Mouse (Mus musculus) heart, adult 18-20 months (tissue): ENCODE data around the gene Noc3l. TPM values are rescaled to one million over a fixed set of nuclear protein-coding genes. Genes with fewer than 3 reads are reported as not detected.

Experiments used
- DNase-seq, 2 experiments: peaks; one replicate each; pipeline ENCODE4 v3.0.0; 2021 to 2022; ENCODE audit warnings: mixed read lengths in 1 of 2
- long read RNA-seq, 2 experiments: library from polyadenylated mRNA; stranded (forward); transcript quantifications; one replicate each; pipeline ENCODE4 v2.0.0; 2021
- total RNA-seq, 2 experiments: library from RNA; stranded (reverse); gene quantifications; 2 replicates each; pipeline ENCODE4 v1.2.3; 2021

Gene Noc3l
- 1 to 10 TPM; 6.3 to 6.9 TPM for total RNA-seq
- long read RNA-seq, experiment 1, partial matches to known transcripts: 0 of 3 reads
- long read RNA-seq, experiment 1, other reads (novel, unspliced or antisense): 1 of 3 reads
- long read RNA-seq, experiment 2, partial matches to known transcripts: 0 of 2 reads
- long read RNA-seq, experiment 2, other reads (novel, unspliced or antisense): 0 of 2 reads

DNA sequence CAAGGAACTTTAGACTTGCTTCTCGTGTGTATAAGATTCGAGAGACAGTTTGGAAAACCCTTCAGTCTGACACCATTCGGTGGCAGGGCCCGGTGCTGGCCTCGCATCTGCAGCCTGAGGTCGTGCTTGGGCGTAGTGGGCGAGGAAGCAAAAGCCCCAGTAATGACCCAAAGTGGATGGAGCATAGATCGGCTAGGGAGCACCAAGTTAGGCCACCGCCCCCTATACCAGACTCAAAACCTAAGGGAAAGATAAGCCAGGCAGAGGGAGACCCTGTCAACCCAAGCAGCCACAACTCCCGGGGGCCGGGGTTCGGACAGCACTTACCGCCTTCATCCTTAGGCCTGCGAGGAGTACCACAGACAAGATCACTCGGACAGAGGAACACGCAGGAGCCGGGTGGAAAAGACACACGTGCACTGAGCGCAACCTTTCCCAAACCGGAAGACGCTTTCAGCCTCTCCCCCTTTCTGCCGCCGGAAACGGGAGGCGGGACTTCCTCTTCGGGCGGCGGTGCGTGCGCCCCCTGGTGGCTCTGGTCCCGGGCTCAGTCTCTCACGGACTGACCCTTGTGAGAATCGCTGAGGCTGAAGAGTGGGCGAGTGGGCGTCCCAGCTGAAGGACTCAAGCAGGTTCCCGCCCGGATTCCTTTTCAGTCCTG is at the start of gene Noc3l:
Gene Noc3l (minus strand): TSS at position 472 of the 661 bp plus-strand sequence.
- peak; percentile 93 to 97 for DNase-seq

- no peak for DNase-seq
Measured at GRCm38 (mm10) chr19:38862523-38862922, 43.5 kb upstream of the Noc3l start.

DNA sequence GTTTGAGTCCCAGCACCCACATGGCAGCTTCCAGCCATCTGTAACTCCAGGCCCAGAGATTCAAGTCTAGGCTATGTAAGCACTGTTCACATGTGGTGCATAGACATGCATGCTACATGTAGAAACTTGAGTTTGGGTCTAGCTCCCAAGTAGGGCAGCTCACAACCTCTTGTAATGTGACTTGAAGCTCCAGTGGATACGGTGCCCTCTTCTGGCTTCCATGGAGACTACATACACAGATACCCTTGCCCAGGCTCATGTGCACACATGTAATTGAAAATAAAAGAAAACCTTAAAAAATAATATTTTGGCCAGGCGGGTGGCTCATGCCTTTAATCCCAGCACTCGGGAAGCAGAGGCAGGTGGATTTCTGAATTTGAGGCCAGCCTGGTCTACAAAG is 39.2 kb upstream of the Noc3l start:
- no peak for DNase-seq

DNA sequence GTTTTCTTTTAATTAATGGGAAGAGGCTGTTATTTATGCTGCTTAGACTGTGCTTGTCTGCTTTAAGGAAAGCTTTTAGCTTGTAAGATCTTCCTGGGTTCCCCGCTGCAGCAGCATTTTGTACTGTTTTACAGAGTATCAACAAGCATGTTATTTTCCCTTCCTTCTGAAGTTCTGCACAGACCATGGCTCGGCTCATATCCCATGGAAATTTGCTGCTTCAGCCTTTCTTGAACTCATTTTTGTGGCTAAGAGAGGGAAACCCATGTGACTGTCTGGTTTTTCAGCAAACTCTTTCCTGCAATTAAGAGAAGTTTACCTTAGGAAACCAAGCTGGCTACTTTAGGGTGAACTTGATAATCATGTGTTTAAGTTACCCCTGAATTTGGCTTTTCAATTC is 27.3 kb upstream of the Noc3l start:
- no peak for DNase-seq

GRCm38 (mm10) chr19:38844817-38845216 is 25.8 kb upstream of the Noc3l start:
- DNase-seq: no peak

DNA sequence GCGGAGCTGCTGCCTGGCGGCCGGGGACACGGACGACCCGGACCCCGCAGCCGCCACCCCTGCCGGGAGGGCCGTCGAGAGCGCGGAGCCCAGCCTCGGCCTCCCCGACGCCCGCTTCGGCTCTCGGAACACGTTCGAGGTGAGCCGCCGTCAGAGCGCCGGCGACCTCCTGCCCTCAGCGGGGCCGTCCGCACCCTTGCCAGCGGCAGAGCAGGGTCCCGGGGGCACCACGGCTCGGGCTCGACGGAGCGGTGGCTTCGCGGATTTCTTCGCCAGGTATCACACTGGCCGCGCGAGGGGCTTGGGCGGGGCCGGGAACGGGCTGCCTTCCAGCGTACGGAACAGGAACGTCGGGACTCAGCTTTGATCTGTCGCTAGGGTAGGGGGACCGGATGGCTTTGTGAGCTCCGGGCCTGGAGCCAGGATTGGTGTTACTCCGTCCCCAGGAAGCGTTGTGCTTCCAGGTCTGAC is 18.2 kb upstream of the Noc3l start:
- DNase-seq: peak; percentile 71

DNA sequence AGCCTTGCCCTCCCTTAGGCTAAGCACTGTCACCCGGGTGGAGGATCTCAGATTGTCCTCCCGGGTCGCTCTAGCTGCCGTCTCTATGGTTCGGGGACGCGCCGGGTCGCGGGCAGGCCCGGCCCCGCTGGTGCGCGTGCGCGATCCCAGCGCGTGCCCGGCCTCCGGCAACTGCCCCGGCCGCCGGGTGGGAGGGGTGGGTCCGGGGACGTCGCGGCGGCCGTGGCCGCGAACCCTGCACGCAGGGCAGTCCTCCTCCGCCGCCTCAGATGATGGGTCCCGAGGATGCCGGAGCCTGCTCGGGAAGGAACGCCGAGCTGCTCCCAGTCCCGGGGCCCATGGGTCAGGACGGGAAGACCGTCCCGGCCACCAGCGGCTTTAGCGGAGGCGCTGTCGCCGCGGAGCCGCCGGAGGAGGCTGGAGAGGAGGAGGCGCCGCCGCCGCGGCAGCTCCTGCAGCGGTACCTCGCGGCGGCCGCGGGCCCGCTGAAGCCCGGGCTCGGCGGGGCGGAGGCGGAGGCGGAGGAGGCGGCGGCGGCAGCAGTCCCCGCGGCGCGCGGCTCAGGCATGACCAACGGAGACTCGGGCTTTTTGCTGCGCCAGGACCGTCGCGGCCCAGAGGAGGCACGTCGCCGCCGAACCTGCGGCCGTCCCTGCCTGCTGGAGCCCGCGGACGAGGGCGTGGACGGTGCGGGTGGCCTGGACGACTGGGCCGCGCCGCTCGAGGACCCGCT is 17.6 kb upstream of the Noc3l start, which contains the start of gene Tbc1d12:
Gene Tbc1d12 (plus strand): TSS at position 142 of the 733 bp plus-strand sequence.
- peak; percentile 95 to 96 for DNase-seq

DNA sequence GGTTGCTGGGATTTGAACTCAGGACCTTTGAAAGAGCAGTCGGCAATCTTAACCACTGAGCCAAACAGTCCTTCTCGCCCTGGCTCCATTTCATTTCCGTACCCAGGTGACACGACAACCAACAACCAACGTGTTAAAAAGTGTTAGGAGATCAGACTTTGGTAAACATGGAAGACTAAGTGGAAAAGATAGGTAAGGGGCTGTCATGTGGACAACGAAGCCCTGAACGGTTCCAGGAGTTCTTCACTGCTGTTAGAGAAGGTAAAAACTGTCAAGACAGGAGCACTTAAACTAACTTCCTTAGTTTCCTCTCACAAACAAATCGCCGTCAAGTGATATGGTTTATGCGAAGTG is 17.0 kb upstream of the Noc3l start:
- DNase-seq: no peak

DNA sequence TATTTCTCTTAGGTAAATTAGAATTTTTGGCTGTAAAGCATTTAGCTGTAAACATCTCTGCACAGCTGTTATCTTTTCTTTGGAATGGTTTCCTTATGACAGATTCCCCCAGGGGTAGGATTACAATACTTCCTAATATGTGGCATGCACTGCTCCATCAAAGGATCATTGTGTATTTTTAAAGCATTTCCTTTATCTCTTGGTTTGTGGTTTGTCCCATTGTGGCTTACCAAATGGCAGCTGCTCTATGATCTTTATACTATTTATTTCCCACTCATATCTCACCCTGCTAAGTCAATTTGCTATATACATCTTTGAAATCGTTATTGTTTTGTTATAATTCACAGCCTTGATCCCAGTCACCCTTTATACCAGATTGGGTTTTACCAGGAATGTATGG is 14.2 kb upstream of the Noc3l start:
- DNase-seq: no peak

GRCm38 (mm10) chr19:38820186-38820804 is 1.3 kb upstream of the Noc3l start:
- DNase-seq: peak; percentile 14

GRCm38 (mm10) chr19:38819427-38819802 is 378 bp upstream of the Noc3l start:
- no peak for DNase-seq

GRCm38 (mm10) chr19:38818191-38818590 is 846 bp downstream of the Noc3l start:
- no peak for DNase-seq

GRCm38 (mm10) chr19:38798801-38799200 is 20.2 kb downstream of the Noc3l start:
- DNase-seq: peak; percentile 33 to 39

DNA sequence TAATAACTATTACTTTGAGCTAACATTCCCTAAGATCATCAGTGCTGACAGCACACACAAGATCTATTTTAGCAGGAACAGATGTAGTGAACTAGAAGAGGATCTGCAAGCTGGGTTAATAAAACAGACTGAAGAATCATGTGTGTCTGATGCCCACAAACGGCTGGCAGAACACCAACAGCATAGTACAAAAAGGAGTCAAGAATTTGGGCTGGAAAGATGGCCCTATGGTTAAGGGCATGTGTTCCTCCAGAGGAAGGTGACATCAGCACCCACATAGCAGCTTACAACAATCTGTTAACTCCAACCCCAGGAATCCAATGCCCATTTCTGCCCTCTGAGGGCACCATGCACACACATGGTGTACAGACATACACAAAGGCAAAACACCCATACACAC is 20.7 kb downstream of the Noc3l start:
- DNase-seq: peak in 1 of 2 experiments; percentile 7

GRCm38 (mm10) chr19:38796546-38796945 is 22.5 kb downstream of the Noc3l start:
- DNase-seq: no peak

DNA sequence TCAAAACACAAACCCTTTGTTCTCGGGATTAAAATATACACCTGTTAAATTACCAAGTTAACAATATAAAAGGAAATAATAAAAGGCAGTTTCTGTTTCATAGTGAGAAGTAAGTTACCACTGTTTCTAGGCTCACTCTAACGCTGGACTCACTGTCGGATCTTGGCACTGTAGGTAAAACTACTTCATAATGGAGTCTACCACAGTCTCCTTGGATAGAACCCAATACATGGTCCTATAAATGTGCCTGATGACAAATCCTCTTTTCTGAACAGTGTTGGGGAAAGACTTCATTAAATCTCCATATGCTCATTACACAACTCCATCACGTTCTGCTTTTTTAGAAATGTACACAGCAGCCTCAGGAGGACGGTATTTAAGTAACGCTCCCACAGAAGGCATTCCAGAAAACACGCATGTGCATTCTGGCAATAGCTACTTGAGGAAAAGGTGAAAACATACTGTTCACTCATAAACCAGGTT is 25.4 kb downstream of the Noc3l start:
- no peak for DNase-seq

- no peak for DNase-seq
Measured at GRCm38 (mm10) chr19:38787756-38788155, 31.3 kb downstream of the Noc3l start.

DNA sequence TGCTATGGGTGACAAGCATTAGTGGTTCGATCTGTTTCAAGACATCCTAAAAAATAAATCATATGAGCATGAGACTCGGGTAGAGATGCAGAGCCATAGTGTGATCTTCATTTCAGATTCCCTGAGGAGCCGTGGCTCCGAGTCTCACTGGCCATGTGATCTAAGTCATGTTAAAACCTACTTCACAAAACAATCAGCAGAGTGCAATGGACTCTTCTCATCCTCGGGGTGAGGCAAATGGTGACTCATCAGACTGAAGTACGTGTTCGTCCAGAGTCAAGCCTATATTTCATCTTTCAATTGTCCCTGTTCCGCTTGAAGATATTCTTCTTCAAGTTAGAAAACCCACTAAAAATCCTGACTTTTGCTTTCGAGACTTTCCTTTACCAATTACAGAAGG is 35.5 kb downstream of the Noc3l start:
- no peak for DNase-seq

- peak; percentile 21 to 29 for DNase-seq
Measured at GRCm38 (mm10) chr19:38778805-38779204, 40.2 kb downstream of the Noc3l start.

DNA sequence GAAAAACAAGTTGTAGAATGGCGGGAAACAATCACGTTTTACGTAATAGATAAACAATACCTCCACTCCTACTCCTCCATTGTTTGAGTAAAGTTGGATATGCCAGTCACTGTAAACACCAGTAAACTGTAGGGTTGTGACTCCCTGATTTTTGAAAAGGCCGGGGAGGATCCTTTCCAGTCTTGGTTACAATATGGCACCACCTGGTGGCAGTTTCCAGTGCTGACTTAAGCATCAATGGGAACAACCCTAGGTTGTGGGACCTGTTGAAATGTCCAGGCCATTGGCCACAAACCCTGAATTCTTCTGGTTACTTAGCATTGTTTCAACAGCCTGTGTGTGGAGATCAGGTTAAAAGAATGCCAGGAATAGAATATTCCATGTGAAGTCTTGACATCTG is 43.5 kb downstream of the Noc3l start:
- peak; percentile 23 to 72 for DNase-seq

GRCm38 (mm10) chr19:38766306-38766705 is 52.7 kb downstream of the Noc3l start:
- DNase-seq: peak in 1 of 2 experiments; percentile 26

DNA sequence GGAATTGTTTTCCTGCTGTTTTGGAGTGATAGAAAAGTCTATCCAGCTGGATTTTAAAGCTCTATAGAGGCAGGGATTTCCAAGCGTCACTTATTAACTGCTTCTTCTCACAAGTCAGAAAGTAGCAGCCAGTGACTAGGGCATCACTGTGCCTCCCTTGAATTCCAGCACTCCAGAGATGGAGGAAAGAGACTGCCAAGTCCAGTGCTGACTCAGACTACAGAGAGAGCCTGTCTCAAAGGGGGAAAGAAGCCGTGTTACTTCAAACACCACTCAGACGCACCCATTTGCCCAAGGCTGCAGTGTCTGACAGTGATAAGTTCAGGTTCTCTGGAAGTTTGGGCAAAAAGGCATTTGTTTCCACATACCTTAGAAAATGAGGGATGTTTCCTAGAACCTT is 58.6 kb downstream of the Noc3l start:
- no peak for DNase-seq
